Mouse (Mus musculus) liver, embryonic 13.5 days (tissue): ENCODE measurements at regions not wholly inside any gene's neighbourhood (a gene's known extent, or its start where the extent isn't known, plus 50 kb on each side); places are given as distances from the start of the nearest gene placed in this dataset.

Experiments used
- ATAC-seq: fragments of 200-750 bp; cut with Nextera tagmentation; 2 replicates; pipeline ENCODE4 v1.8.0; 2017; ENCODE audit warnings: low read depth, mild to moderate bottlenecking, moderate number of reproducible peaks, moderate library complexity
- DNase-seq: peaks from one replicate; pipeline ENCODE4 v3.0.0; 2022
- H3K27ac ChIP-seq: fragments of 300-500 bp; sonication (generic); 2 replicates; pipeline ENCODE4 v1.5.1; 2015; ENCODE audit warnings: moderate library complexity, mild to moderate bottlenecking, inconsistent platforms
- H3K27me3 ChIP-seq: fragments of 300-500 bp; sonication (generic); 2 replicates; pipeline ENCODE4 v1.6.1; 2015; ENCODE audit warnings: mild to moderate bottlenecking, inconsistent platforms
- H3K36me3 ChIP-seq: fragments of 300-500 bp; sonication (generic); 2 replicates; pipeline ENCODE4 v1.6.1; 2015; ENCODE audit warnings: mild to moderate bottlenecking, inconsistent platforms
- H3K4me1 ChIP-seq: fragments of 300-500 bp; sonication (generic); replicated peaks from 2 replicates; pipeline ENCODE4 v1.6.1; 2015; ENCODE audit warnings: inconsistent platforms
- H3K4me2 ChIP-seq: fragments of 300-500 bp; sonication (generic); 2 replicates; pipeline ENCODE4 v1.6.1; 2015; ENCODE audit warnings: inconsistent platforms, mild to moderate bottlenecking, moderate library complexity
- H3K4me3 ChIP-seq: fragments of 300-500 bp; sonication (generic); replicated peaks from 2 replicates; pipeline ENCODE4 v1.5.1; 2015; ENCODE audit warnings: mild to moderate bottlenecking, inconsistent platforms
- H3K9ac ChIP-seq: fragments of 300-500 bp; sonication (generic); 2 replicates; pipeline ENCODE4 v1.6.1; 2015; ENCODE audit warnings: mild to moderate bottlenecking, inconsistent platforms
- H3K9me3 ChIP-seq: fragments of 300-500 bp; sonication (generic); replicated peaks from 2 replicates; pipeline ENCODE4 v1.6.1; 2016; ENCODE audit warnings: inconsistent platforms
- WGBS: fragments of 180-500 bp; shearing (Covaris S2); methylation state at CpG from one replicate; pipeline ENCODE4 v1.1.7; 2015; ENCODE audit not compliant: insufficient replicate concordance; 5-methylcytosine and 5-hydroxymethylcytosine counted together

- WGBS = 33% methylated on average over 2 of the region's 2 CpGs
- Histone ChIP-seq H3K4me1 (peaks cover 10% of the 10 kb centered on the region; the same call in 1 of the 2 replicates), H3K27ac (no peak overlapping the region), H3K9ac (no peak overlapping the region), H3K27me3 (no peaks in the 10 kb centered on the region), H3K9me3 (no peaks in the 10 kb centered on the region), H3K4me3 (no peak overlapping the region), H3K36me3 (no peaks in the 10 kb centered on the region), H3K4me2 (no peak overlapping the region)
- DNase-seq (no peak), ATAC-seq (no peak)
These were observed 113.1 kb upstream of the Mgme1 start for GRCm38 (mm10) chr2:144157343-144157742.

GRCm38 (mm10) chr2:144158256-144158655 lies 112.2 kb upstream of the Mgme1 start:
- H3K4me3 ChIP-seq = no peak overlapping the region
- no peak overlapping the region for H3K27ac ChIP-seq
- H3K4me1 ChIP-seq = peaks cover 10% of the 10 kb centered on the region; the same call in 1 of the 2 replicates
- 54% methylated on average over 8 of the region's 8 CpGs for WGBS
- no peak for DNase-seq
- H3K4me2 ChIP-seq = no peak overlapping the region
- H3K27me3 ChIP-seq = no peaks in the 10 kb centered on the region
- H3K36me3 ChIP-seq = no peaks in the 10 kb centered on the region
- H3K9me3 ChIP-seq = no peaks in the 10 kb centered on the region
- H3K9ac ChIP-seq = no peak overlapping the region
- no peak for ATAC-seq

- Histone ChIP-seq H3K36me3 (no peaks in the 10 kb centered on the region), H3K27ac (peak overlapping the region; percentile 10; the same call in 1 of the 2 replicates), H3K9me3 (no peaks in the 10 kb centered on the region), H3K27me3 (peaks cover 6% of the 10 kb centered on the region), H3K4me2 (peak overlapping the region; percentile 10; the same call in 1 of the 2 replicates), H3K9ac (no peak overlapping the region), H3K4me3 (no peak overlapping the region), H3K4me1 (peaks cover 18% of the 10 kb centered on the region; the same call in 1 of the 2 replicates)
- WGBS = 36% methylated on average over 9 of the region's 9 CpGs
- DNase-seq (no peak), ATAC-seq (peak; percentile 30; the same call in 1 of the 2 replicates)
These were observed 110.6 kb upstream of the Mgme1 start for GRCm38 (mm10) chr2:144159854-144160331.

DNA sequence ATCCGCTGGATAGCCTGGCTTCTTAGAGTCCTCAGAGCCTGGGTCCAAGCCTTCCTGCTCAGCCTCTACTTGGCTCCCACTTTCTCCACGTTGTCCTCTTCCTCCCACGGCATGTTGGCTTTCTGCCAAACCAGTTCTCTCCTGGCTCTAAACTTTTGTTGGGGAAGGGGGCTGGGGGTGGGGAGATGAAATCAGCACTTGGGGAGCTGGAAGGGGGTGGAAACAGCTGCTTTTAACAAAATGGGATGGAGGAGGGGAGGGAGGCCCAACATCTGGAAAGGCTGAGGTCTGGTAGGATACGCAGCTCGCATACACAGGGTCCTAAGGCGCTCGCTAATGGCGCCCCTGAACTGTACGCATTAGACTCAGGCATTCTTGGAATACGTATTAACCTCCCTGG lies 110.0 kb upstream of the Mgme1 start:
- Histone ChIP-seq H3K4me1 (peaks cover 19% of the 10 kb centered on the region; the same call in 1 of the 2 replicates), H3K27me3 (peaks cover 12% of the 10 kb centered on the region), H3K9me3 (no peaks in the 10 kb centered on the region), H3K4me2 (peak overlapping the region; percentile 10; the same call in 1 of the 2 replicates), H3K4me3 (no peak overlapping the region), H3K9ac (no peak overlapping the region), H3K27ac (peak overlapping the region; percentile 10; the same call in 1 of the 2 replicates), H3K36me3 (no peaks in the 10 kb centered on the region)
- WGBS = 65% methylated on average over 10 of the region's 10 CpGs
- no peak for DNase-seq
- ATAC-seq = no peak

DNA sequence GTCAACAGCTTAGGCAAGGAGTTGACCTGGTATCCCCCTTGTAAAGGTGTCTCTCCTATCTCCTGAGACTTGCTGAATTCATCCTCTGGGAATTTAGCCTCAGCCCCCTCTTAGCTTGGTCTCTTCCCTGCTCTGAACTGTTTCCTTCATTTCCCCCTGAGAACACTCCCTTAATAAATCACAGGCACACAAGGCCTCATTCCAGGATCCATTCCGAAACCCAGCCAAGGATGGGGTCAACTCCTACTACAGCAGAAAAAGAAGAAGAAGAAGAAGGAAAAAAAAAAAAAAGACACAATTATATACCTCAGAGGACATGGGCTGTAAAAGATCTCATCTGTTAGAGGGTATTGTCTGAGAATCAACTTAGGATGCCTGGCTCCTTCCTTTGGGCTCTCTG lies 108.6 kb upstream of the Mgme1 start:
- no peak for DNase-seq
- WGBS = 53% methylated on average over 1 of the region's 1 CpGs
- no peak overlapping the region for H3K27ac ChIP-seq

GRCm38 (mm10) chr2:144164102-144164501 lies 106.4 kb upstream of the Mgme1 start:
- Histone ChIP-seq H3K9ac (no peak overlapping the region; the same call in 1 of the 2 replicates), H3K27me3 (peaks cover 13% of the 10 kb centered on the region), H3K4me1 (peaks cover 27% of the 10 kb centered on the region), H3K4me2 (0 out of 2 replicates have a peak overlapping the region, but pooled peaks have one; percentile 24), H3K4me3 (no peak overlapping the region), H3K27ac (no peak overlapping the region), H3K9me3 (no peaks in the 10 kb centered on the region), H3K36me3 (no peaks in the 10 kb centered on the region)
- WGBS = 28% methylated on average over 8 of the region's 8 CpGs
- DNase-seq (no peak), ATAC-seq (no peak)

More for the DNA sequence above, 108.6 kb upstream of the Mgme1 start:
- H3K4me2 ChIP-seq = no peak overlapping the region
- peaks cover 13% of the 10 kb centered on the region for H3K27me3 ChIP-seq
- H3K36me3 ChIP-seq = no peaks in the 10 kb centered on the region
- no peak overlapping the region for H3K4me3 ChIP-seq
- no peaks in the 10 kb centered on the region for H3K9me3 ChIP-seq
- H3K9ac ChIP-seq = no peak overlapping the region
- no peak for ATAC-seq
- H3K4me1 ChIP-seq = peaks cover 22% of the 10 kb centered on the region; the same call in 1 of the 2 replicates

DNA sequence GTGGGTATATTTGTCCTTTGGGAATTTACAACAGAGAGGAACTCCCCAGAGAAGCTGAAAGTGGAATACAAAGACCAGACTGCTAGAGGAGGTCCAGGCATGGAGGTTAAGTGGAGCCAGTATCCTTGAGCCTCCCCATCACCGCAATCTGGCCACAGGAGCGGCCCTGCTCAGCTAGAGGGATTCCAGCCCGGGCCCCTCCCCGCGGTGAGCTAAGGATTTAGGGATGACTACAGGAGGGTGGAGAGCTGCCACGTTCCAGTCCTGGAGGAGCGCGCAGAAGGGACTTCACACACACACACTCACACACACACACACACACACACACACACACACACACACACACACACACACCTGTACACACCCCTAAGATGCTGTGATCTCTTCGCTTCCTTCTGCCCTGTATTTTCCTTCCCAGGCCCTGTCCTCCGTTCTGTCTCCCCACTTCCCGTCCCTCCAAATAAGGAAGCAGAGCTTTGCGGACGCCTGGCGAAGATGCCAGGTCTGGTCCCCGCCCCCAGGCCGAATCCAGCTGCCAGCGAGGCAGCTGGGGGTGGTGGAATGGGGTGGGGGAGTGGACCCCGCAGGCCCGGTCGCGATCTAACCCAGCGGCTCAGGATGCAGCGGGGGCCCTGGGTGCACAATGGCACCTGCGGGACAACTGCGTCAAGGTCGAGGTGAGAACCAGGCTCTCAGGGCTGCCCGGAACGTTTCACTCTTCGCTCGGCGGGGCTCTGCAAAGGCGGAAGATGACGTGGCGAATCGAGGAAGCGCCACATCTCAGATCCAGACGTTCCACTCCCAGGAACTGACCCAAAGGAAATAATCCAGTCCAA lies 105.3 kb upstream of the Mgme1 start:
- no peaks in the 10 kb centered on the region for H3K9me3 ChIP-seq
- ATAC-seq (peak; percentile 60), DNase-seq (no peak)
- H3K4me3 ChIP-seq = peak overlapping the region; percentile 59
- peaks cover 13% of the 10 kb centered on the region for H3K27me3 ChIP-seq
- peak overlapping the region; percentile 64 for H3K9ac ChIP-seq
- H3K27ac ChIP-seq = peak overlapping the region; percentile 71
- 2% methylated on average over 37 of the region's 37 CpGs for WGBS
- H3K4me1 ChIP-seq = peaks cover 27% of the 10 kb centered on the region
- H3K36me3 ChIP-seq = no peaks in the 10 kb centered on the region
- H3K4me2 ChIP-seq = peak overlapping the region; percentile 66

DNA sequence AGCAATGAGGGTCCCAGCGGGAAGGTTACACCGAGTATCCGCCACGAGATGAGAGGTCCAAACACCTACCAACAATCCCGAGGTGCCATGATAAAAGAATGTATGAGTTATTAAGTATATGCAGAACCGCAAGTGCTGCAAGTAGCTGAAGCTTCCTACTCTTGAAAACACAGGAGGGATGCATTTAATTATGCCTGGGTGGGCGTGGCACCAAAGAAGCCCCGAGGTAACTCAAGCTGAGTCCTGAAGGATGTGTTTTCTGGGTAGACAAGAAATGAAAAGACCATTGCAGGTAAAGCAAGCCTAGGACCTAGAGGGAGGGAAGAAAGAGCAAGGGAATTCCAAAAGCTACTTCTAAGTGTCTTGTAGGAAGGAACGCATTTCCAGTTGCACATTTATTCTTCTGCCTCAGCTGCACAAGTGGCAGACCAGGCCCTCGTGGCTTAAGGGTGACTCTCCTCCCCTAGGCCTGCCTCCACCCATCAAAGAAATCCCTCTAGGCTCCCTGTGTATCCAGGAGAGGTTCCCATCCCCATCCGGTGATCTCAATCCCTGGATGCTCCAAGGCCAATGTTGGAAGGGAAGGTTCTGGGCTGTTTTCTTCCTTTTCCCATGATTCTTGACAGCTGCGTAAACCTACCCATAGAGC lies 104.2 kb upstream of the Mgme1 start:
- H3K27me3 ChIP-seq = peaks cover 13% of the 10 kb centered on the region
- DNase-seq (no peak), ATAC-seq (no peak)
- peak overlapping the region; percentile 64 for H3K9ac ChIP-seq
- peak overlapping the region; percentile 66 for H3K4me2 ChIP-seq
- WGBS = 34% methylated on average over 12 of the region's 12 CpGs
- H3K9me3 ChIP-seq = no peaks in the 10 kb centered on the region
- no peaks in the 10 kb centered on the region for H3K36me3 ChIP-seq
- peaks cover 19% of the 10 kb centered on the region for H3K4me1 ChIP-seq
- H3K4me3 ChIP-seq = peak overlapping the region; percentile 59
- peak overlapping the region; percentile 71 for H3K27ac ChIP-seq

DNA sequence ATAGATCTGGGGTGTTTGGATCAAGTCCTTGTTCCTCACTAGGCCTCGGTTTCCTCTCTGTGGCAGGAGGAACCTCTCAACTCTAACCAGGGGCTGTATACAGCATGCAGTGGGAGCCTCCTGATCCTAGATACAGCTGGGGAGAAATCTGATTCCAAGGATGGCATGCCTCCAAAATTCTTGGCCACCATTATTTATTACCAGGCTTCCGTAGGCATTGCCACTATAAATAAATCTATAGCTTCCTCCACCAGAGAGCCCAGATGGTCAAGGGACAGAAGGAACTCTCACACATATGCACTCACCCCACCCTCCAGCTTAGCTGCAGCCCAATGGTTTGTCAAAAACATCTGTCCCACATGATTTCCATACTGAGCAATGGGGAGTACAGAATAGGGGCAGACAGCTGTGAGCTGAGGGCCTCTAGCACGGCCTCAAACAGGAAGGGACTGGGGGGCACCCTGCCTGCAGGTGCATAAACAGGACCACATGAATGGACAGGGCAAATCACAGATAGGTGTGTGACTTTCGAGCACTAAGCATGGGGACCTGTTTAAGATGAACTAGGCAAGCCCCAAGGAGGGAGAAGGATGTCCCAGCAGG lies 100.8 kb upstream of the Mgme1 start:
- ATAC-seq (no peak), DNase-seq (no peak)
- H3K4me2 ChIP-seq = no peak overlapping the region
- no peaks in the 10 kb centered on the region for H3K36me3 ChIP-seq
- H3K4me1 ChIP-seq = peaks cover 18% of the 10 kb centered on the region
- H3K27me3 ChIP-seq = peaks cover 9% of the 10 kb centered on the region
- H3K9me3 ChIP-seq = no peaks in the 10 kb centered on the region
- no peak overlapping the region for H3K27ac ChIP-seq
- WGBS = 60% methylated on average over 4 of the region's 4 CpGs
- no peak overlapping the region for H3K9ac ChIP-seq
- H3K4me3 ChIP-seq = no peak overlapping the region

DNA sequence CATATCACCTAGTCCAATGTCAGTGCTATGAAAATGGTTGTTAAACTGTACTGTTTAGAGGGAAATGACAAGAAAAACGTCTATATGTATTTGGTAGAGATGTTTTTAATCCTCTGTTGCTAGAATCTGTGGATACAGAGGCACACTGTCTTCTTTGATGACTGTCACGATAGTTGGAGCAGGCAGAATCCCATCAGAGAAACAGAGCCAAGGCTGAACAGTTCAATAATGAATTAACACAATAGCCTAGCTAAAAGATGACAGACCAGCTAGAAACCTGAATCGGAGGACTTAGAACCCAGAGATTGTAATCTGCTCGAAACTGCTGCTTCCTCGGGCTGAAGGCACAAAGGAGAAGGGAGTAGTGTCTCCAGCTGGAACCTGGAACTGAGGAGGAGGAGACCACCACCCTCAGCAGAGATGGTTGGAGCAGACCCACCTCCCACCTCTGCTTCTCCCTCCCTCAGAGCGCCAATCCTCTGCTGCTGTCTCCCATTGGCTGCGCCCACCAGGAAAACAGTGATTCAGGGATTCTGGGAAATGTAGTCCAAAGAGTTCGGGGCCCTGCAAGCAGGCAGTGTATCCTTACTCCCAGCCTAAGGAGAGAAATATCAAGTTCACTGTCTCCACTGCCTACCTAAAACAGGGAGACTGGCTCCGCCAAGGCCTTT lies 98.2 kb upstream of the Mgme1 start:
- no peak for DNase-seq
- 24% methylated on average over 9 of the region's 9 CpGs for WGBS
- H3K9me3 ChIP-seq = no peaks in the 10 kb centered on the region
- H3K4me3 ChIP-seq = peak overlapping the region; percentile 40
- H3K27ac ChIP-seq = no peak overlapping the region
- ATAC-seq = peak; percentile 36
- no peaks in the 10 kb centered on the region for H3K27me3 ChIP-seq
- H3K36me3 ChIP-seq = no peaks in the 10 kb centered on the region
- H3K4me2 ChIP-seq = peak overlapping the region; percentile 48
- H3K4me1 ChIP-seq = peaks cover 19% of the 10 kb centered on the region
- no peak overlapping the region for H3K9ac ChIP-seq
